Mouse (Mus musculus): ENCODE data around the gene Ndufc1.
"Not testable (repeated sequence)": the region's sequence is repeated elsewhere in the genome, so short reads cannot be mapped to it uniquely, and the experiment has no call there.

The Ndufc1 gene

GRCm38 (mm10) chr3:51408561-51409183 lies at the start of gene Ndufc1:
Gene Ndufc1, minus strand, starts transcription at chr3:51408988.
- DNase-seq, result peak; percentile 94

GRCm38 (mm10) chr3:51434871-51435595 lies 26.2 kb upstream of the Ndufc1 start:
- no peak for DNase-seq

GRCm38 (mm10) chr3:51434364-51434763 lies 25.6 kb upstream of the Ndufc1 start:
- DNase-seq, result not testable (repeated sequence)

- DNase-seq, result no peak
Observed at GRCm38 (mm10) chr3:51425394-51425793, 16.6 kb upstream of the Ndufc1 start.

- no peak for DNase-seq
Observed at GRCm38 (mm10) chr3:51421921-51422320, 13.1 kb upstream of the Ndufc1 start.

GRCm38 (mm10) chr3:51417966-51418365 lies 9.2 kb upstream of the Ndufc1 start:
- DNase-seq, result no peak

GRCm38 (mm10) chr3:51417485-51417884 lies 8.7 kb upstream of the Ndufc1 start:
- DNase-seq, result no peak

GRCm38 (mm10) chr3:51417135-51417458 lies 8.3 kb upstream of the Ndufc1 start:
- DNase-seq, result no peak

GRCm38 (mm10) chr3:51416364-51417134 lies 7.8 kb upstream of the Ndufc1 start:
- peak; percentile 30 for DNase-seq

GRCm38 (mm10) chr3:51416073-51416363 lies 7.2 kb upstream of the Ndufc1 start:
- DNase-seq, result no peak

GRCm38 (mm10) chr3:51415098-51416072 lies 6.6 kb upstream of the Ndufc1 start, which contains the start of gene Naa15:
Gene Naa15, plus strand, starts transcription at chr3:51415148.
- peak; percentile 96 for DNase-seq

- DNase-seq, result no peak
Observed at GRCm38 (mm10) chr3:51413276-51413675, 4.5 kb upstream of the Ndufc1 start.

GRCm38 (mm10) chr3:51412457-51412856 lies 3.7 kb upstream of the Ndufc1 start:
- DNase-seq, result no peak

- no peak for DNase-seq
Observed at GRCm38 (mm10) chr3:51407870-51408560, 773 bp downstream of the Ndufc1 start.

GRCm38 (mm10) chr3:51402628-51403027 lies 6.2 kb downstream of the Ndufc1 start:
- DNase-seq, result no peak

GRCm38 (mm10) chr3:51402054-51402453 lies 6.7 kb downstream of the Ndufc1 start:
- DNase-seq, result not testable (repeated sequence)

GRCm38 (mm10) chr3:51400682-51401081 lies 8.1 kb downstream of the Ndufc1 start:
- no peak for DNase-seq

GRCm38 (mm10) chr3:51399531-51399930 lies 9.3 kb downstream of the Ndufc1 start:
- DNase-seq, result no peak

GRCm38 (mm10) chr3:51398667-51399066 lies 10.1 kb downstream of the Ndufc1 start:
- DNase-seq, result no peak

- no peak for DNase-seq
Observed at GRCm38 (mm10) chr3:51397700-51398299, 11.0 kb downstream of the Ndufc1 start.

- DNase-seq, result no peak
Observed at GRCm38 (mm10) chr3:51396219-51397068, 12.3 kb downstream of the Ndufc1 start, which contains the start of gene Mgarp. Gene Mgarp, minus strand, starts transcription at chr3:51396738.
